Mouse (Mus musculus) right cerebral cortex, postnatal 4 days (tissue): Measurements from ENCODE around the gene Cpne6.

Source experiments
- DNase-seq: peaks from one replicate; pipeline ENCODE4 v3.0.0-alpha.2; 2022

Cpne6 gene

GRCm38 (mm10) chr14:55557003-55557402 lies 46.8 kb downstream of the Cpne6 start:
- DNase-seq = peak; percentile 74

GRCm38 (mm10) chr14:55557587-55557986 lies 47.3 kb downstream of the Cpne6 start:
- DNase-seq = no peak

GRCm38 (mm10) chr14:55558740-55559448 lies 48.6 kb downstream of the Cpne6 start:
- no peak for DNase-seq

GRCm38 (mm10) chr14:55559799-55560201 lies 49.6 kb downstream of the Cpne6 start, which contains the start of gene Dcaf11:
Gene Dcaf11 (plus strand): TSS chr14:55560006.
- DNase-seq = peak; percentile 88

- DNase-seq = peak; percentile 96
Measured at GRCm38 (mm10) chr14:55560202-55561073, 50.2 kb downstream of the Cpne6 start, which contains the start of gene A730061H03Rik. Gene A730061H03Rik (minus strand): TSS chr14:55560406.

- DNase-seq = no peak
Measured at GRCm38 (mm10) chr14:55561860-55562259, 51.6 kb downstream of the Cpne6 start.

- no peak for DNase-seq
Measured at GRCm38 (mm10) chr14:55563249-55563648, 53.0 kb downstream of the Cpne6 start.

- DNase-seq = no peak
Measured at GRCm38 (mm10) chr14:55565748-55566147, 55.5 kb downstream of the Cpne6 start.
